Mouse (Mus musculus) layer of hippocampus, postnatal 10 days (tissue): ENCODE measurements at regions not wholly inside any gene's neighbourhood (a gene's known extent, or its start where the extent isn't known, plus 50 kb on each side); places are given as distances from the start of the nearest gene placed in this dataset.

Experiments used
- DNase-seq, 2 experiments: peaks; one replicate each; pipeline ENCODE4 v3.0.0; 2021; ENCODE audit warnings: low spot score in 2 of 2

DNA sequence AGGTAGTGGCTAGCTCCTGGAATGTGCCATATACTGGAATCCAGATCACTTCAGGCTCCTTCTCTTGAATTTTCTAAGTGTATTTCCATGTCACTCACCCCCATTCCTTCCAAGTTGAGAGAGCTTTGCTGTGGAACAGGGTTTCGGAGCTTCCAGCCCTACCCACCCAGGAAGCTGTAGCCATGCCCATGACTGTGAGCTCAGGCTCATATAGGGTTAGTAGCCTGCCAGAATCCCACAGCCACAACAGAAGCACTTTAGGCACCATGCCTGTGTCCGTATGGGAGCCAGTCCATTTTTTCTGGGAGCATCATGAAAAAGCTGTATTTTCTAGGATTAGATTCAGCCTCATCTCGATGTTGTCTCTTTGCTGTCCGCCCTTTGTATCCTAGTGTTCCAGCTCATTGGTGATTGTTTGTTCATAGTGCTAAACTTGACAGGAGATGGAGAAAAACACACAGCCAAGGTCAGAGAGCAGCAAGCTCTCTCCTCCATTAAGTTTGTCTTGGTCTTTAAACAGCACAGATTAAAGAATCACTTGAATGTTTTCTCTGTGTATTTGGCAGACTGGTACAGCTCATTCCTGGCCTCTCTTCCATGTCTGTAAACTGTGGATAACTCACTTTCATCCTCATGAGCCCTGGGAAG lies 526.2 kb upstream of the 4930452B06Rik start:
- DNase-seq, result no peak

GRCm38 (mm10) chr14:9191664-9192063 lies 525.6 kb upstream of the 4930452B06Rik start:
- no peak for DNase-seq

DNA sequence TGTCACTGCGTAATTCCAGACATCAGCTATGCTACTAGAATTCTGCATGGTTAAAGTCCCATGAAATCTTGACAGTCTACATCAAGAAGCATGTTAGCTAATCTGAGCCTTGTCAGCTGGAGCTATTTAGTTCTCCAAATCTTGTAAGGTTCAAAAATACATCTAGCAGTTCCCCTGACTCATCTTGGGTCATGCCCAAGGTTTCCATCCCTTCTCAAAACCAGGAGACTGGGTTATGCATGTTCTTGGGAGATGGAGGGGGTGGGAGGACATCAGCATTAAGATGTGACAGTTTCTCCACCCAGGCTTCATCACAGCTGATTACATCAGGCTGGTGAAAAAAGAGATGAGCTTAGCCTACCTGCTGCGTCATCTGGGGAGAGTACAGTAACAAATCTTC lies 495.3 kb upstream of the 4930452B06Rik start:
- DNase-seq, result no peak

DNA sequence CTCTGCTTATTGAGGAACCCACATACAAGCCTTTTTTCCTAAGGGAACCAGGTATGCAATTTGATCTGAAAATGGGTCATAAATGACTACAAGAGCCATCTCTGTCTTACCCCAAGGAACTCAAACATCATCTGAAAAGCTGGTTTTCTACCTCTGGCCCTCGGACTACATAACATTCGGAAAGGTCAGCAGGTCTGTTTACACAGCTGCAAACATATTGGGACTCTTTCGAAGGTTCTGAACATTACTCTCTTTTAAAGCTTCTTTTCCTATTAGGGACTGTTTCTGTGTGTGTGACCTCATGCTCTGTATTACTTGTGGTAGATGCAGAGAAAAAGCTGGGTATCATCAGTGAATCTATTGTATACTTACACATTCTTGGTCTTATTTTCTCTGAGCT lies 491.9 kb upstream of the 4930452B06Rik start:
- DNase-seq, result no peak

DNA sequence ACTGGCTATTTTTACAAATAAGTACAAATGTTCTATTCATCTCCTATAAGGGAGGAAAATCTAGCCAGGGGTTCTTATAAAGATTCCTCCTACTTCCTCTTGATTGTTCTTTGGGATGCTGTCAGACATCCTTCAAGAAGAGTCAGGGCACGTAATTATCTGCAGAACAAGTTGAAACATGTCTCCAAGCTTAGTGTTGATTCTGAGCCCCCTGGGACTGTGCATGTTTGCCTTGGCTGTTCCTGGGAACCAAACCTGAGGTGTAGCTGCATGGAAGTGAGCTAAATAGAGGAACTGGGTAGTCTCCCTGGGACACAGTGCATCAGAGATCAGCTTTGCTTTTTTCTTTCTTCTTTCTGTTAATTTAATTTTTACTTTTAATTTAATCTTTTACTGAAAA lies 484.8 kb upstream of the 4930452B06Rik start:
- DNase-seq, result no peak

GRCm38 (mm10) chr14:9146595-9147219 lies 480.7 kb upstream of the 4930452B06Rik start:
- no peak for DNase-seq

- DNase-seq, result no peak
These were observed 439.7 kb upstream of the 4930452B06Rik start for GRCm38 (mm10) chr14:9105708-9106107.

DNA sequence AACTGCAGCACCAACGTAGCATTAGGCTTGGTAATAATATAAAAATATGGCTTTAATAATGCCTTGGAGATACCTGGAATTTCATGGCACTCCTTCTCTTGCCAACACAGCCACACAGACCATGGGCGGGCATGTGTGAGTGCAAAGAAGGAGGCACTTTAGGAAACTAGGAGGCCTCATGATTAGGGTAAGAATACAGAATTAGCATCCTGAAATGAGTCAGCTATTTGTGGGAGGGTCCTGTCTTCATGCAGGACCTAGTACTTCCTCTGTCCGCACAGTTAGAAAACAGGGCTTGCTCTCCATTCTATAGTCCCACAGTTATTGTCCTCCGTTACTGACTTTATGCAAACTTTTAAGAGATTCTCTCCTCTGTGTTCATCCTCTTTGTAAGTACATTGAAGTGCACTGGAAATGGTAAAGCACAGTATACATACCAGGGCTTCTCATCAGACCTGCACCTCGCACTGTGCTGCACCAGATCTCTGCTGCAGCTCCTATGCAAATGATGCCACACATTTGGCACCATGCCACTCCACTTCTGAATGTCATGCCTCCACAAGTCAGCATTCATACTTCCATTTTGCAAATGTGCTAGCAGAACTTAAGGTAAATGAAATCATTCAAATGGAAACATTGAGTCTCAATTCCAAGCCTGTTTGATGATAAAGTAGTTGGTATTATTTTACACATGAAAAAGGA lies 423.7 kb upstream of the 4930452B06Rik start:
- no peak for DNase-seq

GRCm38 (mm10) chr14:9087103-9087502 lies 421.1 kb upstream of the 4930452B06Rik start:
- DNase-seq, result no peak

- no peak for DNase-seq
These were observed 413.6 kb upstream of the 4930452B06Rik start for GRCm38 (mm10) chr14:9079632-9080031.

DNA sequence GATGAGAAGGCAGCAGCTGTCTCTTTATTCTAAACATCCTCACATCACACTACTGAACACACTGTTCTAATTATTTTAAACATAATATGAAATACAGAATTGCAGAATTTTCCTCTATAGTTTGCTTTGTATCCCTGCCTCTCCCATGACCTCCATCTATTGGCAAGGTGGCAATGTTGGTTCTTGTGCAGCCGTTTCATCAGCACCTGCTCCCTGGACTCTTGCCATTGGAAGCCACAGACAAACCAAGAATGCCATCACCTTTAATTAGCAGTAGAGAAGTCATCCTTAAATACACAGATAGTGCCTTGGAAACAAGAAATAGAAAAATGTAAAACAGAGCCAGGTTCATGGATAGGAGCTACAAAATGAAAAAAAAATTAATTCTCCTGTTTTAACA lies 413.0 kb upstream of the 4930452B06Rik start:
- no peak for DNase-seq

GRCm38 (mm10) chr14:9071176-9071575 lies 405.1 kb upstream of the 4930452B06Rik start:
- DNase-seq, result peak in 1 of 2 experiments; percentile 12

DNA sequence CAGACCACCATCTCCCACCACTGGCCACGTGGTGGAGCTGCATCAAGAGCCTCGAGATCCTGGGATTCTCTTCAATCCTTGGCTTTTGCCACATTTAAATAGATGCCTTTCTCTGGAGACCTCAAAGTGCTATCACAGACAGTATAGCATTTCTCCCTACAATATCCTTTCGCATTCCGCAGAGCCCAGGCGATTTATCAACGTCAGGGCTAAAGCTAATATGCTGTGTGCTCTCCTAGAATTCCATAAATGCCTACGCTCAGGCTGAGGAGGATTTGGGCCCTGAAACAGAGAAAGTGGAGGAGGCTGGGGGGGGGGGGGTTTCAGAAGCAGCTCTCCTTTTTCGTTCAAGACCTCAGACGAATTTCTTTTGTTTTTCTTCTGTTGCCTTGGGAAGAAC lies 394.0 kb upstream of the 4930452B06Rik start:
- DNase-seq, result no peak

DNA sequence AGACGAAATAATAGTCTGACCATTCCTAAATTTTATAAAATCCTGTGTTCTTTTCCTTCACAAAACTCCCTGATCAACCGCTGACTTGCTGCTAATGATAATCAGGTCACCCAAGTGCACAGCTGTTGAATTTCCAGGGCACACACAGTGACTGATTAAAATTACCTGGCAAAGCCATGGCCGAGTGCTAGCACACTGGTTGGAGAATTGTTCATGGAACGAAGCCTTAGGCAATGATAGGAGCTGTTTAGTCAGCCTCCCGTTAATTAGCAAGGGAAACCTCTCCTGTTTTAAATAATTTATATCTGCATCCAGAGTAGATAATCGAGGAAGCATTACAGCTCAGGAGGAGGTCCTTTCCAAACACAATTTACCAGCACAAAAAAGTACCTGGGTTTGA lies 362.8 kb upstream of the 4930452B06Rik start:
- peak in 1 of 2 experiments; percentile 11 for DNase-seq

DNA sequence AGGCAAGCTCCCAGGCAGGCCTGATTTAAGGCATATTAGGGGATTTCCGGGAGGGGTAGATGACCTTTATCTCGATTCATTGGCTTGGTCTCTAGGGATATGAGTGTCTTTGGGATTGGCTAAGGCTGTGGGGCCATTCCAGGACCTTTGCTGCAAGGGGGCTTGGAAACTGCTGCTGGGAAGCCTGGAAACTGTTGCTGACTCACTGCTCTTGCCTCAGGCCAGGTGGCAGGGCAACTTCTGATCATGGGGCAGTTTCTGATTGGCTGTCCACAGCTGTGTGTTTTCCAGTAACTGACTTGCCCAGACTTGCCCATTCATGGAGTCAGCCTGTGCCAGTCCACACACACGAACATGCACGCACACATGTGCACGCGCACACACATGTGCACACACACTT lies 349.8 kb upstream of the 4930452B06Rik start:
- no peak for DNase-seq

GRCm38 (mm10) chr14:9003034-9003433 lies 337.0 kb upstream of the 4930452B06Rik start:
- DNase-seq, result no peak

GRCm38 (mm10) chr14:9000408-9001092 lies 334.5 kb upstream of the 4930452B06Rik start:
- DNase-seq, result no peak

DNA sequence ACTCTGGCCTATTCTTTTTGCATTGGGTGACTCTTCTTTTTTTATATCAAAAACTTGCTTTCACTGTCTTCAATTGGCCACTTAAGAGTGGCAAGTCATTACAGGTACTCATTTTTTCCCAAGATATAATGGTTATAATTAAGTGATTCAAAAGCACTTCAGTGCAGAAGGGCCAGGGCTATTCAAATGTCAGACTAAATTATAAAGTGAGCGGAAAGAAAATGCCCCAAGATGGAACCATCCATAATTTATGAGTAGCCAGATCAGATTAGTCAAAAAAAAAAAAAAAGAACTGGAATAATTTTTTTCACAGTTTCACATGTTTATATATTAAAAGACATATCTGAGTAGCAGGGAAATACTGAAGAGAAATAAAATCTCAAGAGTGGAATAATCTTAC lies 333.8 kb upstream of the 4930452B06Rik start:
- DNase-seq, result no peak

- no peak for DNase-seq
These were observed 327.4 kb upstream of the 4930452B06Rik start for GRCm38 (mm10) chr14:8993421-8993820.

DNA sequence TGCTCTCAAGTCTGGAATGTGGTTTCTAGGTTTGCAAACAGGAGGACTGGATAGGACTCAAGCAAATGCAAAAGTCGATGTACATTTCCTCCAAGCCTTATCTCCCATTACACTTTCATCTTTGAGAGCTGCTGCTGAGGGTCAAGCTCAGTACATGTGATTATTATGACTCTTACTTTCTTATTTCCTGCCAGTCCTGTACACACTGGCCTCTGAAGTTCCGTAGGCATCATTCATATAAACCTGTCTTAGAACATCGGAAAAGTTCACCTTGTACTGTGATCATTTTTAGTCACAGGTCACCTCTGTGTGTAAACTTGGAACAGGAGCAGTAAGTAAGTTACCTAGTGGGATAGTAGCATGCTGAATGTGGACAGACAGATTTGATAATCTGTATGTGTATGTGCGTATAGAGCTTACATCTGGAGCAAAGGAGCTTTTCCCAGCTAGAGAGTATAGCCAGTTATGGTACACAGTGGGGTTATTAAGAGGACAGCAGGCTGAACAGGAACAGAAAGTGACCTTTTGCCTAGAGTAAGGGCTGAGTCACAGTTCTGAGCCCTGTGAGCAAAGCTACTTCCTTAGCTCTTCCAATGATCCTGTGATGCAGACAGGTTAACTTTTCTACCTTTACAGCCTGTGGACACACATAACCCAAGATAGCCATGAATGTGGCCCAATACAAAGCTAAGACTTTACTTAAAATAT lies 319.2 kb upstream of the 4930452B06Rik start:
- DNase-seq, result no peak

DNA sequence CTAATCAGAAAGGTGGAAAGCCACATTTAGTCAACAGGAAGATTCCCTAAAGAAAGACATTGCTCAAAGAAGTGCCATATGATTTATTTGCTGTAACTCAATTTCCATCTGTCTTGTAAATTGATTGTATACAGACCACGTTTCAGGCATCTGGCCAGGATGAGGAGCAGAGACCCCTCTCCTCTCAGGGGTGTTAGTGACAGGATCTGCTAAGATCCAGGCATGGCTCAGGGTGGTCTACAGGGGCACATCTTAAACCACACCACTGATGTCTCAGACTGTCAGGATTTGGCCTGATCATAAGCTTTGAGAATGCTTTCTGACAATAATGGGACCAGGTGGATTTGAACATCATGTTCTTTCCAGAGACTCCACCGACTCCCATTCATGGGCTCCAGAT lies 295.5 kb upstream of the 4930452B06Rik start:
- DNase-seq, result no peak
